Mouse (Mus musculus) stomach, postnatal 0 days (tissue): ENCODE data around the gene Slit1.

Source experiments
- CTCF ChIP-seq: IDR thresholded peaks from 2 replicates; pipeline ENCODE4 v1.5.1; 2016; ENCODE audit warnings: antibody characterized with exemption, low read depth, mild to moderate bottlenecking, moderate library complexity
- EP300 ChIP-seq: optimal IDR thresholded peaks from 2 replicates; pipeline ENCODE3; 2016; ENCODE audit warnings: antibody characterized with exemption

- TF ChIP-seq EP300 (no peak), CTCF (no peak)
These were observed 156.7 kb downstream of the Slit1 start for GRCm38 (mm10) chr19:41586752-41587151.
